Mouse (Mus musculus) liver, postnatal 0 days (tissue): ENCODE data around the gene Rcbtb1.

Experiments used
- CTCF ChIP-seq: sonication (generic); IDR thresholded peaks from 2 replicates; pipeline ENCODE4 v1.5.1; 2016; ENCODE audit warnings: antibody characterized with exemption, low read depth
- EP300 ChIP-seq: IDR thresholded peaks from 2 replicates; pipeline ENCODE4 v1.6.1; 2016; ENCODE audit warnings: antibody characterized with exemption, low read depth, mild to moderate bottlenecking

DNA sequence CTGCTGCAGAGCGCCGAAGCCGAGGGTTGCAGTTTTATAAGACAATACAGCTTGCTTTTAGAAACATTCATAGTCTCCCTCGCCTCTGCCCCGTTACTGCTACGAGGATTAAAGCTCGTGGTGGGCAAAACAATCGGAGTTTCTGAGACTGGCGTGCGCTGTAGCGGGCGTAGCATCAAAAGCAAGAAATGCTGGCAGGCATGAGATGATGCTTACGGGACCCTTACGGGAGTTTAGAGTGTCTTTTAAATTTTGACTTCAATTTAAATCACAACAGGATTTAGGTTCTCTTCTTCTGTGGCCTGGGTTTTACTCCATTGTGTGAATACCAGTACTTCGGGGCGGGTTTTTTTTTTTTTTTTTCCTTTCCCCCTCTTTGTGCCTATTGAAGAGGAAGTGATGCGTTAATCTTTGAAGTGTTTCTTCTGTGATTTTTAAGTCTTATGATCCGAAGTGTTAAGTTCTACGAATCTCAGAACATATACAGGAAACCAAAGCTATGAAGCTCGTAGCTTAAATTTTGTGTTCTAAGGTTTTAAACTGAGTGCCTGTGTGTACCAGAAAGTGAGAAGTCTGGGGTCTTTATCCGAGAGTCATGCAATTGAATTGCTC lies 701 bp downstream of the Rcbtb1 start:
- TF ChIP-seq EP300 (no peak), CTCF (no peak)
